Mouse (Mus musculus): ENCODE data around the gene Serpinb6a.
A peak's percentile ranks its signal among the peaks of the same experiment; 100 is the strongest.

Gene Serpinb6a

DNA sequence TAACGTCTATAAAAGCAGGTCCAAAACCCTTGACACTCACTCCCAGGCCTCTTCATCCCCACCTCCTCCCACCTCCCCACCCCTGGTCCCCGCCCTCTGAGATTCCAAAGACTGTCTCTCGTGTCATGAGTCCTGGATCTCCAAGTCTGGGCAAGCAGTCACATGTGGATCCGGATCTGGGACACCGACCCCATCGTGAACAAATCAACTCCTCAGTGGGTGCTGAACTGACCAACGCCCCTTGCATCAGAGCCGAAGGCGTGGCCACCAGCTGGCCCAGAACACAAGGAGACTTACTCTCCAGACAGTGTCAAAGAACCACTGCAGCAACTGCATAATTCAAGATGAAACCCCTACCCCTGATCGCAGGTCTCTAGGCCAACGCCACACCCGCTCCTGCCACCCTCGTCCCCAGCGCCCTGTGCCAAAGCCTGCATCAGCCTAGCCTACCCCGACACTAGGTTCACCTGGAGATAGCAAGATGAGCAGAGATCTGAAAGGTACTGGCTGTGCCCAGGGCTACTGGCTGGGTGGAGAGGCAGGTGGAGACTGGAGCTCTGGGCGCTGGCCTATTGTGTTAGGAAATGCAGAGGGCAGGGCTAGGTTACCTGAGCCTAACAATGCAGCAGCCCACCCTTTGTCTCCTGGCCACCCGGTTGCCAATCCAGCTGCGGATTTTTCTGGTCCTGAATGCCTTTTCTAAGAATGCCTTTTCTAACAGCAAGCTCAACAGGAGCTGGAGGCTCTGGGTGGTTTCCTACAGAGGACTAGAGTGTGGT lies 97.2 kb downstream of the Serpinb6a start, which contains the start of gene Serpinb6c:
TSS of gene Serpinb6c (minus strand) at position 533 of the 779 bp plus-strand sequence.
- DNase-seq (ENCODE audit: low read depth), result no peak

DNA sequence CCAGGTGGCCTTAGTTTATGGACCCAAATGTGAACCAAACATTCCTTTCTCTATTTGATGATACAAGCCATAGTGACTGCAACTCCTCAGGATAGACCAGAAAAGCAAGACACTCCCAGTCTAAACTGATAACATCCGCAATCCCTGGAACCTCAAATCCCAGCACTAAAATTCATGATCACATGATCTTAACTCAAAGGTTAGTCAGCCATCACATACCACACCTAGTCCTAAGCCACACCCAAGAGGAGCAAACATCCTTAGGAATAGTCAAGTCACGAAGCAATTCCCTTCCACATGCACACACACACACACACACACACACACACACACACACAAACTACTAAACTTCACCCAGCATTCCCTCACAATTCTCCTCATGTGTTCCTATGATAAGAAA lies 99.3 kb downstream of the Serpinb6a start:
- DNase-seq (ENCODE audit: low read depth), result no peak

DNA sequence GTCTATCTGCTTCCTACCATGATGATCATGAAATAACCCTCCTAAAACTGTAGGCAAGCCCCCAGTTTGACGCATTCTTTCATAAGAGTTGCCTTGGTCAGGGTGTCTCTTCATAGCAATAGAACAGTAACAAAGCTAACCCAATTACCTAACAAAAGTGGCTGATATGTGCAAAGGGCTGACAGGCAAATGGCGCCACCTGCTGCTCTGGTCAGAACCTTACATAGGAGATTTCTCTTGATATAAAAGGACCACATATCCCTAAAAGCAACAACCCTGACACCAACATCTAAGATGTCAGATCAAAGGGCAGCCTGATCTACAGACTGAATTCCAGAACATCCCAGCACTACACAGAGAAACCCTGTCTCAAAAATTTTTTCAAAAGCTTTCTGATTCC lies 108.4 kb downstream of the Serpinb6a start:
- DNase-seq (ENCODE audit: low read depth), result peak; percentile 10
